Mouse (Mus musculus): ENCODE data around the gene Osbp2. TPM values are rescaled to one million over a fixed set of nuclear protein-coding genes. Genes with fewer than 3 reads are reported as not detected.

The Osbp2 gene
- polyA plus RNA-seq, 1 experiment from 2014 or later: 33.1 TPM

DNA sequence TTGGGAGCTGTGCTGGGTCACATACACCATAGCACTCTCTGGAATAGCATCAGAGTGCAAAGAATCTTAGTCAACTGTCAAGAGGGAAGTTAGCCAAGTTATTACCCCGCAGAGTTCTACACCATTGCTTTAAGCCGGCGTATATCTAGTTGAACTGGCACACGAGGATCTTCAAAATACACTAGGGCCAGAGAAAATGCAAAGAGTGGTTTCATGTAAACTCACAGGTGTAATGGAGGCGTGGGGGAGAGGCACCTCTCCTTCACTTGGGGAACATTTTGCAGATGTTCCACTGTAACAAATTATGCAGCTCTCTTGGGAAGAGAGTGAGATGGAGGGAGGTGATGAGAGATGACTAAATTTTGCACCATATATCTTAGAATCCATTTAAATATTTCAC lies 95.9 kb downstream of the Osbp2 start:
- peaks cover 8% of the 10 kb centered on the region; the same call in 1 of the 2 replicates for H3K36me3 ChIP-seq
- H3K9me3 ChIP-seq: no peaks in the 10 kb centered on the region
- H3K4me1 ChIP-seq (replicated peaks): peaks cover 8% of the 10 kb centered on the region; the same call in 1 of the 2 replicates
- no peak overlapping the region for H3K4me2 ChIP-seq
- ATAC-seq (ENCODE audit: low FRiP score, low read depth): no peak
- H3K4me3 ChIP-seq: no peak overlapping the region
- WGBS: 91% methylated on average over 5 of the region's 5 CpGs
- H3K27me3 ChIP-seq: 0 out of 2 replicates have a peak, but pooled peaks cover 4% of the 10 kb centered on the region
- H3K9ac ChIP-seq: no peak overlapping the region
- H3K27ac ChIP-seq (replicated peaks): no peak overlapping the region

DNA sequence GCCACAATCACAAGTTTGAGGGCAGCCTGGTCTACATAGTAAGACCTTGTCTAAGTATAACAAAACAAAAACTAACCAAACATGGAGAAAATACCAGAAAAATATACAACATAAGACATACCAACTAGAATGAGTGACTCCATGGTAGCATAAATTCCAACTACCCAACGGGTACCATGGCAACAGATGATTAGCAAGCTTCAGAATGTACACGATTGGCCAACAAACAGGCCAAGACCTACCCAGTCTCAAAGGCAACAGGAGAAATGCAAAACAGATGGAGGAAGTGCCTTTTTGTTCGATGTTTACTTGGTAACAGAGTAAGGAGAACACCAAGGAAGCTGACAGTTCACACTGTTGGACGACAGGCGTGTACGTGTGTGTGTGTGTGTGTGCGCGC lies 96.7 kb downstream of the Osbp2 start:
- Histone ChIP-seq H3K36me3 (peaks cover 8% of the 10 kb centered on the region; the same call in 1 of the 2 replicates), H3K4me3 (no peak overlapping the region), H3K9me3 (no peaks in the 10 kb centered on the region), H3K27ac (replicated peaks) (no peak overlapping the region), H3K27me3 (0 out of 2 replicates have a peak, but pooled peaks cover 4% of the 10 kb centered on the region), H3K4me1 (replicated peaks) (peaks cover 7% of the 10 kb centered on the region), H3K9ac (no peak overlapping the region), H3K4me2 (no peak overlapping the region)
- ATAC-seq (ENCODE audit: low FRiP score, low read depth): no peak
- 82% methylated on average over 8 of the region's 8 CpGs for WGBS

DNA sequence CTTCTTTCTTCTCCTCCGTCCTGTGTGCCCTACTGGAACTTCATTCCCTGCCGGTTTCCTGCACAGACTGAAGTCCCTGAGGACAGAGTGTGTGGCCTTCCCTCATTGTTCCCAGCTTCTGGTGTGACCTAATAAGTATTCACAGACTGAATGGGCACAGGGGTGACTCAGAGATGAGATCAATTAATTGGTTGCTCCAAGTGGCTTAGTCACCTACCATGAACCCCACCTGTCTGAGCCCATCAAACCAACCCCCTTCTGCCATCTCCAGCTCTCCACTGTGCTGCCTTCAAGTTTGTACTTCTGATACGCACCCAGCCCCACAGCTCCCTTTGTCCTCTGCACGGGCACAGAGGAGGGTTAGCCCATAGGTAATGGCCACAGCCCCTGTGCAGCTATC lies 99.4 kb downstream of the Osbp2 start:
- peaks cover 8% of the 10 kb centered on the region; the same call in 1 of the 2 replicates for H3K36me3 ChIP-seq
- ATAC-seq (ENCODE audit: low FRiP score, low read depth): no peak
- peaks cover 16% of the 10 kb centered on the region for H3K4me1 ChIP-seq (replicated peaks)
- H3K27ac ChIP-seq (replicated peaks): no peak overlapping the region
- H3K4me3 ChIP-seq: no peak overlapping the region
- 39% methylated on average over 4 of the region's 4 CpGs for WGBS
- no peaks in the 10 kb centered on the region for H3K9me3 ChIP-seq
- no peak overlapping the region for H3K4me2 ChIP-seq
- H3K27me3 ChIP-seq: peaks cover 4% of the 10 kb centered on the region; the same call in 1 of the 2 replicates
- no peak overlapping the region for H3K9ac ChIP-seq

DNA sequence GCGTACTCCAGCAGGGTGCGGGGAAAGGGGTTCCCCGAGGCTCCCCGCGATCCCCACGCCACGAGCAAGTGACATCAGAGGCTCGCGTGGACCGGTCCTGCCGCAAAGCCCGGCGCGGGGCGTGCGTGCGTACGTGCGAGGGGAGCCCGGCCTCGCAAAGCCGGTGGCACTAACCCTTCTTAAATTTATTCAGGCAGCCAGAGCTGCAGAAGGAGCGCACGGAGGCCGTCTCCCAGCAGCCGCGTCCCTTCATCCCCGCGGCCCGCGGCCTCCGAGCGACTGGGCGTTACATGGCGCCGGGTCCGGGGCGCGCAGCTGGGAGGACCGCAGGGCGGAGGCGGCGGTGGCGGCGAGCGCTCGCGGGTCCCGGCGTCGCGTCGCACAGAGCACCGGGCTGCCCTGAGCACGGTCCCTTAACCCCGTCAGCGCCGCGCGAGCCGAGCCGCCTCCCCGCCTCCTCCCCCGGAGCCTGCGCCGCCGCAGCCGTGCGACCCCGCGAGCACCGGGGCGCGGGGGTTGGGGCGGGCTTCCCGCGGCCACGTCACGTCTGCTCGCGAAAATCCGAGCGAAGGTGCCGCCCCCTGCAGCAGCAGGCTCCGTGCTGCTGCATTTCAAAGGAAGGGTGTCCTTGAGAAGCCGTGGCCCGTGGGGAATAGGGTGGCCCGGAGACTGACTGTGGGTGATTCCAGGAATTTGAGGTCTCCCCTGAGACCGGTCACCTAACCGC lies 101.8 kb downstream of the Osbp2 start:
- H3K9me3 ChIP-seq: no peaks in the 10 kb centered on the region
- peak overlapping the region; percentile 98 for H3K4me2 ChIP-seq
- H3K4me1 ChIP-seq (replicated peaks): peaks cover 16% of the 10 kb centered on the region
- WGBS: under 1% methylated on average over 89 of the region's 90 CpGs
- H3K4me3 ChIP-seq: peak overlapping the region; percentile 68
- H3K27me3 ChIP-seq: peaks cover 4% of the 10 kb centered on the region; the same call in 1 of the 2 replicates
- ATAC-seq (ENCODE audit: low FRiP score, low read depth): peak; percentile 82
- H3K27ac ChIP-seq (replicated peaks): peak overlapping the region; percentile 84
- no peaks in the 10 kb centered on the region for H3K36me3 ChIP-seq
- H3K9ac ChIP-seq: peak overlapping the region; percentile 82

DNA sequence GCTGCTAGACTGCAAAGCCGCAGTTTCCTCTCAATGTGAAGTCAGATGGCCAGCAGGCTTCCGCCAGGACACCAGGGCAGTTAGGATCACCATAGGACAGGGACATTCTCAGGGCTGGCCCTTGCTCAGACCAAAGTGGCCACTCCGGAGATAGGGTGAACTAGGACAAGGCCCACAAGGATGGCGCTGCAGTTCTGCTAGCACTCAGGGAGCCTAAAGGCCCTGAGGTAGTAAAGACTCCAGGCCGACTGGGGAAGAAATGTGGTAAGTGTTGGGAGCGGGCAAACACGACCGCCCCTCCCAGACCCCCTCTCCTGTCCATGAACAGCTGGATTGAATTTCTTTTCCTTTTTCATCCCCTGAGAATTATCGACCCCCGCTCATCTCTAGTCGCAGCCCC lies 102.4 kb downstream of the Osbp2 start:
- peak; percentile 33 for ATAC-seq (ENCODE audit: low FRiP score, low read depth)

DNA sequence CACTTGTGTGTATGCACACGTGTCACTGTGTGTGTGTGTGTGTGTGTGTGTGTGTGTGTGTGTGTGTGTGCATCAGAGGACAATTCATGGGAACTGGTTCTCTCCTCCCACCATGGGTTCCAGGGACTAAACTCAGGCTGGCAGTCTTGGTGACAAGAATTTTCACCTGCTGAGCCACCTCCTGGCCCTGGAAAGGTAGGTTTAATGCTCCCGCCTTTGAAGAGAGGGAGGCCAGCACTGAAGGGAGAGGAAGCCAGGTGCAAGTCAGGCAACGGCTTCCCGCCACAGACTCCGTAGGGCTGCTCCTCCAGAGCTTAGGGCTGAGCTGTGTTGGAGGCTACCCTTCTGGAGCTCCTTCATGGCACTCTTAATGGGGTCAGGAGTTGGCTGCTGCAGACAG lies 104.3 kb downstream of the Osbp2 start:
- WGBS: 80% methylated on average over 5 of the region's 5 CpGs
- no peak overlapping the region for H3K9ac ChIP-seq
- ATAC-seq (ENCODE audit: low FRiP score, low read depth): no peak
- H3K4me3 ChIP-seq: no peak overlapping the region
- no peaks in the 10 kb centered on the region for H3K36me3 ChIP-seq
- H3K4me2 ChIP-seq: no peak overlapping the region
- peaks cover 4% of the 10 kb centered on the region; the same call in 1 of the 2 replicates for H3K27me3 ChIP-seq
- H3K4me1 ChIP-seq (replicated peaks): peaks cover 16% of the 10 kb centered on the region
- H3K9me3 ChIP-seq: no peaks in the 10 kb centered on the region
- H3K27ac ChIP-seq (replicated peaks): no peak overlapping the region

More for the DNA sequence above, 102.4 kb downstream of the Osbp2 start:
- peaks cover 16% of the 10 kb centered on the region for H3K4me1 ChIP-seq (replicated peaks)
- no peaks in the 10 kb centered on the region for H3K36me3 ChIP-seq
- peak overlapping the region; percentile 98 for H3K4me2 ChIP-seq
- peaks cover 4% of the 10 kb centered on the region; the same call in 1 of the 2 replicates for H3K27me3 ChIP-seq
- H3K9ac ChIP-seq: peak overlapping the region; percentile 82
- H3K27ac ChIP-seq (replicated peaks): peak overlapping the region; percentile 84
- H3K4me3 ChIP-seq: peak overlapping the region; percentile 68
- WGBS: 9% methylated on average over 11 of the region's 11 CpGs
- H3K9me3 ChIP-seq: no peaks in the 10 kb centered on the region

DNA sequence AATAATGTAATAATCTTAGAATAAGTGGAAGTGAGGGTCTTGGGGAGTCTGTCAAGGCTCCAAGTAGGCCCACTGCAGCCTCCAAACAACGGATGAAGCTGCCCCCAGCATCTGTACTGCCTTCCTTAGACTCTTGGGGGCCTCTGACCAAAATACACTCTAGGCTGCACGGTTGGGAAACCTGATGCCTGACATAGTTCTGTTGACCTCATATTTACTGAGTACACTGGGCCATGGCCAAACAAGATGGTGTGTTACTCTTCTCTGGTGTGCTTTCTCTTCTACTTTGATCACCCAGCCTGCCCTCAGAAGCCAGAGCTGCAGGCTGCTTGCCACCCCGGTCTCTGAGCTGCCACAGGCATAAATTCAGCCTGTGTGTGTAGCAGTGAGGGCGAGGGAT lies 108.4 kb downstream of the Osbp2 start:
- no peak overlapping the region for H3K4me3 ChIP-seq
- H3K9ac ChIP-seq: no peak overlapping the region
- H3K36me3 ChIP-seq: no peaks in the 10 kb centered on the region
- H3K27ac ChIP-seq (replicated peaks): no peak overlapping the region
- ATAC-seq (ENCODE audit: low FRiP score, low read depth): no peak
- H3K4me1 ChIP-seq (replicated peaks): 0 out of 2 replicates have a peak, but pooled peaks cover 3% of the 10 kb centered on the region
- no peaks in the 10 kb centered on the region for H3K9me3 ChIP-seq
- WGBS: 72% methylated on average over 4 of the region's 4 CpGs
- no peak overlapping the region for H3K4me2 ChIP-seq
- H3K27me3 ChIP-seq: no peaks in the 10 kb centered on the region; the same call in 1 of the 2 replicates

DNA sequence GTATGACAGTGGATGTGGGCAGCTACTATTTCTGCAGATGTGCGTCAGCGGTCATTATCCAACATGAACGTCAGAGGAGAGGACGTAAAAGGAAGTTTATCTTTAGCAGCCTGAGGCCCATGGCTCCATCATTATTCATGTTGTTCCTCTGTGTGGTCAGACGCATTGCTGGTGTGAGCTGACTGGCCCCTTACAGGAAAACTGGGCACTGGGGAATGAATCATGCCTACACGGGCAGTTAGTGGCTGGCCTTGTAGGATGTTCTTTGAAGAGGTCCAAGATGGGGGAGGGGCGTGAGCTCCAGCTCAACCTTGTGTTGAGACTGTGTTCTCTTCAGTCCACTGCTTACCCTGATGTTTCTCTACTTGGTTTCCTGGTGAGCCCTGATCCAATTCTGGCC lies 109.0 kb downstream of the Osbp2 start:
- 77% methylated on average over 7 of the region's 7 CpGs for WGBS
- Histone ChIP-seq H3K9ac (no peak overlapping the region), H3K4me3 (no peak overlapping the region), H3K9me3 (no peaks in the 10 kb centered on the region), H3K36me3 (no peaks in the 10 kb centered on the region), H3K27me3 (no peaks in the 10 kb centered on the region), H3K4me2 (no peak overlapping the region), H3K4me1 (replicated peaks) (0 out of 2 replicates have a peak, but pooled peaks cover 3% of the 10 kb centered on the region), H3K27ac (replicated peaks) (no peak overlapping the region)
- no peak for ATAC-seq (ENCODE audit: low FRiP score, low read depth)

DNA sequence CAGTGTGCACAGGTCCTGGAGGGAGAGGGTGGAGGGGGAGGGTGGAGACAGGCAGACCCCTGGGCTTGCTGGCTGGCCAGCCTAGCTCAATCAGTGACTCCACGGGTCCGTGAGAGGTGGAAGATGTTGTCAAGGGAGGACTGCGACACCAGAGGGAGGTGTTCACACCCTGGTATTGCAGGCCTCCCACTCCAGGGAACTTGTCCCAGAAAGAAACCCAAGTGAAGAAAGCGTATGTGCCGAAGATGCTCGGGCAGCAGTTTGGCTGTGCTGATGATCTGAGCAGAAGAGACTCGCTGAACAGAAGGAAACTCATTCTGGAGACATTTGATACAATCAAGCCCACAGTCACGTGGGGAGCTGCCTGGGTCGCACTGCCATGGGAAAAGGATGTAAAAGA lies 109.8 kb downstream of the Osbp2 start:
- no peak overlapping the region for H3K4me3 ChIP-seq
- ATAC-seq (ENCODE audit: low FRiP score, low read depth): no peak
- H3K4me1 ChIP-seq (replicated peaks): 0 out of 2 replicates have a peak, but pooled peaks cover 3% of the 10 kb centered on the region
- no peak overlapping the region for H3K4me2 ChIP-seq
- no peak overlapping the region for H3K9ac ChIP-seq
- no peaks in the 10 kb centered on the region for H3K9me3 ChIP-seq
- H3K36me3 ChIP-seq: no peaks in the 10 kb centered on the region
- WGBS: 79% methylated on average over 9 of the region's 9 CpGs
- no peak overlapping the region for H3K27ac ChIP-seq (replicated peaks)
- H3K27me3 ChIP-seq: no peaks in the 10 kb centered on the region

DNA sequence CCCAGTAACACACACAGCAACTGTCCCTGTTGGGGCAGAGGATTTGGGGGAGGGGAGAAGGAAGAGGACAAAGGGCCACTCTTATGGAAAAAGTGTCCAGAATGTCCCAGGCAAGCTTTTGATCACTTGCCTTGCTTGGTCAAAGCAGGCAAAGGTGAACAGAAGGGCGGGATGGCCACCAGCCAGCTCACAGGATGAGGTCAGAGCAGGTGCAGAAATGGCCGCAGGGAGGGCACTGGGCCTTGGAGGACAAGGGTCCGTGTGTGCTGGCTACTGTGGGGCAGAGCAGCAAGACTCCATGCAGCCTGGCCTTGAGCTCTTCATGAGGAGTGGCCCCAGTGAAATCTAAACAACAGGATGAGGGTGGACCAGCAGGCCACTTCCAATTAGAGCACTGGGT lies 110.9 kb downstream of the Osbp2 start:
- whole genome bisulfite sequencing: 64% methylated on average over 3 of the region's 3 CpGs
- ATAC-seq (ENCODE audit: low FRiP score, low read depth): no peak
- Histone ChIP-seq H3K4me2 (no peak overlapping the region), H3K27me3 (no peaks in the 10 kb centered on the region), H3K27ac (replicated peaks) (no peak overlapping the region), H3K36me3 (no peaks in the 10 kb centered on the region), H3K4me3 (no peak overlapping the region), H3K9ac (no peak overlapping the region), H3K9me3 (no peaks in the 10 kb centered on the region), H3K4me1 (replicated peaks) (0 out of 2 replicates have a peak, but pooled peaks cover 3% of the 10 kb centered on the region)

DNA sequence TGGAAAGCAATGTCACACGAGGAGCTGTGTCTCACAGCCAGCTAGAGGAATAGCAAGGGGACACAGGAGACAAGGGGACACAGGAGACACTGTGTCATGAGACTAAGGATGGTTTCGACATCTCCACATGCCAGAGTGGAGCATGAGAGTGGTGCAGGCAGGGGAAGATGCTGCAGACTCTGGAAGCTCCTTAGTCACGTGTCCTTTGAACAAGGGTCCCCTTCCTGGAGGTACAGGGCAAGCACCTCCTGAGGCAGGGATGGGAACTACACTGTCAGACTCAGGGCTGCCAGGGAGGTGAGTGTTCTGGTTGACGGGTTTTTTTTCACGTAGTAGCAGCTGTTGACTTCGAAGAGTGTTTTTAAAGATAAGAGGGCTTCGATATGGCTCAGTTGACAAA lies 113.9 kb downstream of the Osbp2 start:
- 35% methylated on average over 7 of the region's 7 CpGs for WGBS
- Histone ChIP-seq H3K4me3 (no peak overlapping the region), H3K27me3 (no peaks in the 10 kb centered on the region), H3K4me2 (no peak overlapping the region), H3K36me3 (no peaks in the 10 kb centered on the region), H3K27ac (replicated peaks) (no peak overlapping the region), H3K9me3 (no peaks in the 10 kb centered on the region), H3K4me1 (replicated peaks) (0 out of 2 replicates have a peak, but pooled peaks cover 3% of the 10 kb centered on the region), H3K9ac (no peak overlapping the region)
- ATAC-seq (ENCODE audit: low FRiP score, low read depth): no peak

DNA sequence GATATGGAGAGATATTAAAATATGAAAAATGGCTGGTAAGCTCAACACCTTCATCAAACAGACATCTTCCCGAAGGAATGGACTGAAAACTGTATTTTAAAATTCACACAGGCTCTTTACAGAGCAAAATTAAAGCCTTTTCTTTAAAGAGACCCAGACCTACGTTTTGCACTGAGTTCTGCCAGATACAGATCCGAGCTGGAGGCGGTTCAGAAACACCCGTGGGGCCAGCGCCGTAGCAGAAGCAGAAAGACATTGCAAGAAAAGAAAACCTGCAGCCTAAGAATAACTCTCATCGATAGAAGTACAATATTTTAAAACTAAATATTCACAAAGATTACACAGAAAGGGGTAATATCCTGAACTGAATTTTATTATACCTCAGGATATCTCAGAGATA lies 121.3 kb downstream of the Osbp2 start:
- no peaks in the 10 kb centered on the region for H3K36me3 ChIP-seq

More for the DNA sequence above, 121.3 kb downstream of the Osbp2 start:
- Histone ChIP-seq H3K9me3 (no peaks in the 10 kb centered on the region), H3K4me2 (no peak overlapping the region), H3K27me3 (no peaks in the 10 kb centered on the region), H3K4me3 (no peak overlapping the region), H3K9ac (no peak overlapping the region), H3K4me1 (replicated peaks) (no peaks in the 10 kb centered on the region), H3K27ac (replicated peaks) (no peak overlapping the region)
- no peak for ATAC-seq (ENCODE audit: low FRiP score, low read depth)
- WGBS: 68% methylated on average over 8 of the region's 8 CpGs
